ENCODE assay signal across 12 mouse cellular contexts in genomic region chr1:57218616-57219015, GRCm38 (mm10).
A peak's percentile ranks its signal among the peaks of the same experiment; 100 is the strongest.
DNase-seq lines count a peak whose midpoint lies in the region; ATAC-seq and TF ChIP-seq lines count a peak whose summit lies in the region.
"Had no signal": no experiment of that assay in that cellular context is flagged by ENCODE, and none has a peak within 500 bp of the region (broad histone marks: within the 10 kb centered on the region; RNA-seq: fewer than 3 reads in every experiment).

No protein-coding gene starts in this region.

- H3K4me3 ChIP-seq in cortical plate, adult 2 months (ENCODE audit: insufficient read depth, low read length) = no peak overlapping the region
- no peak overlapping the region for H3K4me3 ChIP-seq in hindbrain, embryonic 11.5 days (ENCODE audit: low read depth, low read length)
- no peak overlapping the region for H3K4me3 ChIP-seq in midbrain, embryonic 15.5 days

- WGBS in hindbrain, embryonic 11.5 days = 45% methylated on average over 3 of the region's 3 CpGs
- 33% methylated on average over 3 of the region's 3 CpGs for WGBS in midbrain, embryonic 15.5 days

- TF ChIP-seq POLR2A in cortical plate, adult 2 months (IDR thresholded peaks at IDR 0.05; ENCODE audit: extremely low read depth, insufficient read depth, low read length) = no peak

- no peaks in the 10 kb centered on the region for H3K9me3 ChIP-seq in hindbrain, embryonic 11.5 days (ENCODE audit: control insufficient read depth, low read length)
- no peaks in the 10 kb centered on the region for H3K9me3 ChIP-seq in midbrain, embryonic 15.5 days

- ATAC-seq in hindbrain, embryonic 11.5 days (ENCODE audit: low FRiP score) = peak; percentile 85
- ATAC-seq in midbrain, embryonic 15.5 days (replicated peaks) = peak; percentile 45; the same call in 1 of the 2 replicates

- no peak overlapping the region for H3K4me2 ChIP-seq in hindbrain, embryonic 11.5 days (replicated peaks; ENCODE audit: low read depth, low read length)
- H3K4me2 ChIP-seq in midbrain, embryonic 15.5 days = no peak overlapping the region

- H3K4me1 ChIP-seq in cortical plate, adult 2 months (ENCODE audit: control insufficient read depth, insufficient read depth, low read length) = no peaks in the 10 kb centered on the region
- H3K4me1 ChIP-seq in hindbrain, embryonic 11.5 days (replicated peaks; ENCODE audit: control insufficient read depth, insufficient read depth, low read length) = 0 out of 2 replicates have a peak, but pooled peaks cover 2% of the 10 kb centered on the region
- peaks cover 6% of the 10 kb centered on the region; the same call in 1 of the 2 replicates for H3K4me1 ChIP-seq in midbrain, embryonic 15.5 days

- intact Hi-C loops in heart, postnatal 14 days (cut with DNase I) = no loop called here

- H3K27me3 ChIP-seq in hindbrain, embryonic 11.5 days (ENCODE audit: control insufficient read depth, insufficient read depth, low read length) = no peaks in the 10 kb centered on the region
- H3K27me3 ChIP-seq in midbrain, embryonic 15.5 days (replicated peaks) = no peaks in the 10 kb centered on the region

- no peaks in the 10 kb centered on the region for H3K36me3 ChIP-seq in hindbrain, embryonic 11.5 days (ENCODE audit: control insufficient read depth, insufficient read depth, low read length)
- no peaks in the 10 kb centered on the region for H3K36me3 ChIP-seq in midbrain, embryonic 15.5 days (replicated peaks)

- 0 out of 2 replicates have a peak overlapping the region, but pooled peaks have one; percentile 2 for H3K9ac ChIP-seq in hindbrain, embryonic 11.5 days (ENCODE audit: low read depth, low read length)
- no peak overlapping the region for H3K9ac ChIP-seq in midbrain, embryonic 15.5 days

- H3K27ac ChIP-seq in cortical plate, adult 2 months (ENCODE audit: insufficient read depth, low read length) = 0 out of 2 replicates have a peak overlapping the region, but pooled peaks have one; percentile 65
- H3K27ac ChIP-seq in hindbrain, embryonic 11.5 days (ENCODE audit: low read depth, low read length) = peak overlapping the region; percentile 70
- no peak overlapping the region for H3K27ac ChIP-seq in midbrain, embryonic 15.5 days

- TF ChIP-seq CTCF in cortical plate, adult 2 months (IDR thresholded peaks at IDR 0.05; ENCODE audit: extremely low read depth, insufficient read depth, low read length) = no peak

- DNase-seq in layer of hippocampus, adult 11-12 months (ENCODE audit: low spot score) = peak; percentile 27
- DNase-seq in layer of hippocampus, postnatal 36 days = no peak
- no peak for DNase-seq in hindbrain, embryonic 11.5 days (ENCODE audit: low spot score)
- DNase-seq in right cerebral cortex, postnatal 4 days = no peak
- DNase-seq in heart, postnatal 14 days = no peak
- no peak for DNase-seq in cerebellum, postnatal 4 days (ENCODE audit: low spot score in 2 of 2)
- DNase-seq: B cell, adult 2 months; cerebellum, adult 11-12 months; lung, adult 2 months; lung, postnatal 4 days had no signal
